Mouse (Mus musculus): Measurements from ENCODE around the gene M1ap. TPM values are rescaled to one million over a fixed set of nuclear protein-coding genes. Genes with fewer than 3 reads are reported as not detected.

M1ap gene
- total and polyA plus RNA-seq, 2 experiments from 2014 or later, result 1.2 TPM; not detected in 1

DNA sequence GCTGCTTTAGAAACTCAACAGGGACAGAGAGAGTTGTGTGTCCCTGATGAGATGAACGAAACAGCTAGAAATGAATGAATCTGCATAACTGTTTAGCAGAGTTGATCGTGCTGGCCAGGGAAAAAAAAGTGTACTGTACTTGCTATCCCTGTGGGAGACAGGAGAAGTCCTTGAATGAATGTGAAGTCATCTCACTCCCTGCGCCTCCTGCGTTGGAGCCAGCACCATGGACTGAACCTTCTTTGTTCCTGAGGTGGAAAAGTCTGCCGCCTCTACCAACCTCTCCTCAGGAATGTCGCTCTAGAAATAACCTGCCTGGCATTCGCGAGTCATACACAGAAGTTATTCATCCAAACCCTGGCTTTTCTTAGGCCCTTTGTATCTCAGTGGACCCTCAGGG lies 53.3 kb downstream of the M1ap start:
- Histone ChIP-seq H3K4me3 (ENCODE audit: low read depth, low read length) (no peak overlapping the region), H3K27me3 (ENCODE audit: insufficient read depth, low read length) (no peaks in the 10 kb centered on the region), H3K9me3 (ENCODE audit: low read length) (no peaks in the 10 kb centered on the region), H3K27ac (ENCODE audit: low read depth, low read length) (no peak overlapping the region), H3K4me2 (ENCODE audit: low read depth, low read length, poor library complexity, severe bottlenecking) (no peak overlapping the region), H3K9ac (replicated peaks; ENCODE audit: low read length, poor library complexity, severe bottlenecking) (no peak overlapping the region), H3K4me1 (ENCODE audit: insufficient read depth, low read length) (no peaks in the 10 kb centered on the region), H3K36me3 (ENCODE audit: insufficient read depth, low read length) (no peaks in the 10 kb centered on the region)
- no peak for ATAC-seq (ENCODE audit: low FRiP score)
- no peak for DNase-seq (ENCODE audit: low spot score)
- TF ChIP-seq CTCF (IDR thresholded peaks at IDR 0.05), result no peak
- WGBS, result 71% methylated on average over 8 of the region's 8 CpGs

DNA sequence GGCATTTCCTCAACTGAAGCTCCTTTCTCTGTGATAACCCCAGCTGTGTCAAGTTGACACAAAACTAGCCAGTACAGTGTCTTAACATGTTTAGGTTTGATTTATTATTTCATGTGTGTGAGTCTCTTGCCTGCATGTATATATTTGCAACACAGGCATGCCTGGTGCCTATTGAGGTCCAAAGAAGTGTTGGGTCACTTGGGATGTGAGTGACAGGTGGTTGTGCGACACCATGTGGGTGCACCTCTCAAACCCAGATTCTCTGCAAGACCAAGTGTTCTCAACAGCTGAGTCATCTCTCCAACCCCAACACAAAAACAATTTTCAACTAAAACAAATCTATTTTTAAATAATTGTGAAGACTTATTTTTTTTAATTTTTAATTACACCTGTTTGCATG lies 56.4 kb downstream of the M1ap start:
- WGBS, result 96% methylated on average over 1 of the region's 1 CpGs
- no peak overlapping the region for H3K4me2 ChIP-seq (ENCODE audit: low read depth, low read length, poor library complexity, severe bottlenecking)
- ATAC-seq (ENCODE audit: low FRiP score), result no peak

DNA sequence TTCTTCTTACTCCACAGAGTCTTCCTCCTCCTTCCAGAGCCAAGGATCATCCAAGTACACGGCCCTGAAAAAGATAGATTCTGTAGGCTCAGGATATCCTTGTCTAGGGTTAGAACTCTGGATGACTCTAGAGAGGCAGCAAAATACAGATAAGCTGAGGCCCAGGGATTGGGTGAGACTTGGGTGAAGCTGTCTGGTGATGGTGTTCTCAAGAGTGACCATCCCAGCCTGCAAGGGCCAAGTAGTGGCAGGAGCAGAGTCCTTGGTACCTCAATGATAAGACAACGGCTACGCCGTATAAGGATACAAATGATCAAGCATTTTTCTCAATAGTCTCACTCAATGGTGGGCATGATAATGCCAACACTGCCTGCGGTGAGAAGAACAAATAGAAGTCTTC lies 57.1 kb downstream of the M1ap start:
- Histone ChIP-seq H3K9me3 (ENCODE audit: low read length) (no peaks in the 10 kb centered on the region), H3K36me3 (ENCODE audit: insufficient read depth, low read length) (no peaks in the 10 kb centered on the region), H3K27me3 (ENCODE audit: insufficient read depth, low read length) (no peaks in the 10 kb centered on the region), H3K4me1 (ENCODE audit: insufficient read depth, low read length) (no peaks in the 10 kb centered on the region), H3K9ac (replicated peaks; ENCODE audit: low read length, poor library complexity, severe bottlenecking) (no peak overlapping the region), H3K4me3 (ENCODE audit: low read depth, low read length) (no peak overlapping the region), H3K27ac (ENCODE audit: low read depth, low read length) (no peak overlapping the region), H3K4me2 (ENCODE audit: low read depth, low read length, poor library complexity, severe bottlenecking) (no peak overlapping the region)
- no peak for DNase-seq (ENCODE audit: low spot score)
- ATAC-seq (ENCODE audit: low FRiP score), result no peak
- TF ChIP-seq CTCF (IDR thresholded peaks at IDR 0.05), result no peak
- 92% methylated on average over 5 of the region's 5 CpGs for WGBS

More for the DNA sequence above, 56.4 kb downstream of the M1ap start:
- no peak overlapping the region for H3K9ac ChIP-seq (replicated peaks; ENCODE audit: low read length, poor library complexity, severe bottlenecking)
- no peaks in the 10 kb centered on the region for H3K27me3 ChIP-seq (ENCODE audit: insufficient read depth, low read length)
- H3K36me3 ChIP-seq (ENCODE audit: insufficient read depth, low read length), result no peaks in the 10 kb centered on the region
- no peak overlapping the region for H3K4me3 ChIP-seq (ENCODE audit: low read depth, low read length)
- H3K4me1 ChIP-seq (ENCODE audit: insufficient read depth, low read length), result no peaks in the 10 kb centered on the region
- H3K9me3 ChIP-seq (ENCODE audit: low read length), result no peaks in the 10 kb centered on the region
- no peak for DNase-seq (ENCODE audit: low spot score)
- H3K27ac ChIP-seq (ENCODE audit: low read depth, low read length), result no peak overlapping the region
- no peak for TF ChIP-seq CTCF (IDR thresholded peaks at IDR 0.05)

DNA sequence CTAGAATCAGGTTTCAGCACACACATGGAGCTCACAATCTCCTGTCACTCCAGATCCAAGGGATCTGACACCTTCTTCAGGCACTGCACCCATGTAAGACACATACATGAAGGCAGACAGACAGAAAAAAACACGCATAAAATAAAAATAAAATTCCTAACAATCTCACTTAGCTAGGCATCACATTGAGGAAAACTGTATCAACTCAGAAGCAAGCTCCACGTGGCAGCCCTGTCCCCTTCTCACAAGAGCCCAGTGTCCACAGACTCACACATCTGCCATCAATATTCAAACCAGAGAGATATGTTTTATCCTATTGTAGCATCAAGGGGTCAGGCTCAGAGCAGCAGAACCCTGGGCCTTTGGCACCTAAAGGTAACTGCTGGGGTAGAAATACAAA lies 57.6 kb downstream of the M1ap start:
- H3K4me2 ChIP-seq (ENCODE audit: low read depth, low read length, poor library complexity, severe bottlenecking), result no peak overlapping the region
- H3K27ac ChIP-seq (ENCODE audit: low read depth, low read length), result no peak overlapping the region
- no peaks in the 10 kb centered on the region for H3K27me3 ChIP-seq (ENCODE audit: insufficient read depth, low read length)
- H3K9ac ChIP-seq (replicated peaks; ENCODE audit: low read length, poor library complexity, severe bottlenecking), result no peak overlapping the region
- DNase-seq (ENCODE audit: low spot score), result no peak
- H3K36me3 ChIP-seq (ENCODE audit: insufficient read depth, low read length), result no peaks in the 10 kb centered on the region
- no peak for ATAC-seq (ENCODE audit: low FRiP score)
- WGBS, result 77% methylated on average over 2 of the region's 2 CpGs
- no peak for TF ChIP-seq CTCF (IDR thresholded peaks at IDR 0.05)
- H3K4me1 ChIP-seq (ENCODE audit: insufficient read depth, low read length), result no peaks in the 10 kb centered on the region
- H3K9me3 ChIP-seq (ENCODE audit: low read length), result no peaks in the 10 kb centered on the region
- no peak overlapping the region for H3K4me3 ChIP-seq (ENCODE audit: low read depth, low read length)

DNA sequence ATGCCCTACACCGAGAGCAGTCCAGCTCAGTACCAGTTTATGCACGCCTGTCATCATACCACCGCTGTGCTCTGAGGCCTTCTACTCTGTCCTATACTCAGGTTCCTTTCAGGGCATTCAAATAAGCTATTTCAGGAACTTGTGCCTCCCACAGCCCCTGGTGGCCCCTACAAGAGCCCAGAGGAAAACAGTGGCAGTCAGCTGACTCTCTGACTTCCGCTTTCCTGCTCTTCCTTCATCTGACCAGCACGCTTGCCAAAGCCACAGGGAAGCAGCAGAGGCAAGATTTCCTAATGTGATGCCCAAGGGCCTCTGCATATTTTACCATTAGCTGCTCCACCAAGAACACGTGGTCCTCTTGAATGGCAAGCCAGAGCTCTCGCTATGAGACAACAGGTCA lies 58.2 kb downstream of the M1ap start:
- Histone ChIP-seq H3K9me3 (ENCODE audit: low read length) (no peaks in the 10 kb centered on the region), H3K4me2 (ENCODE audit: low read depth, low read length, poor library complexity, severe bottlenecking) (no peak overlapping the region), H3K27ac (ENCODE audit: low read depth, low read length) (no peak overlapping the region), H3K4me1 (ENCODE audit: insufficient read depth, low read length) (no peaks in the 10 kb centered on the region), H3K9ac (replicated peaks; ENCODE audit: low read length, poor library complexity, severe bottlenecking) (no peak overlapping the region), H3K36me3 (ENCODE audit: insufficient read depth, low read length) (no peaks in the 10 kb centered on the region), H3K27me3 (ENCODE audit: insufficient read depth, low read length) (no peaks in the 10 kb centered on the region), H3K4me3 (ENCODE audit: low read depth, low read length) (no peak overlapping the region)
- TF ChIP-seq CTCF (IDR thresholded peaks at IDR 0.05), result no peak
- DNase-seq (ENCODE audit: low spot score) (no peak), ATAC-seq (ENCODE audit: low FRiP score) (no peak)
- WGBS, result 58% methylated on average over 7 of the region's 7 CpGs

DNA sequence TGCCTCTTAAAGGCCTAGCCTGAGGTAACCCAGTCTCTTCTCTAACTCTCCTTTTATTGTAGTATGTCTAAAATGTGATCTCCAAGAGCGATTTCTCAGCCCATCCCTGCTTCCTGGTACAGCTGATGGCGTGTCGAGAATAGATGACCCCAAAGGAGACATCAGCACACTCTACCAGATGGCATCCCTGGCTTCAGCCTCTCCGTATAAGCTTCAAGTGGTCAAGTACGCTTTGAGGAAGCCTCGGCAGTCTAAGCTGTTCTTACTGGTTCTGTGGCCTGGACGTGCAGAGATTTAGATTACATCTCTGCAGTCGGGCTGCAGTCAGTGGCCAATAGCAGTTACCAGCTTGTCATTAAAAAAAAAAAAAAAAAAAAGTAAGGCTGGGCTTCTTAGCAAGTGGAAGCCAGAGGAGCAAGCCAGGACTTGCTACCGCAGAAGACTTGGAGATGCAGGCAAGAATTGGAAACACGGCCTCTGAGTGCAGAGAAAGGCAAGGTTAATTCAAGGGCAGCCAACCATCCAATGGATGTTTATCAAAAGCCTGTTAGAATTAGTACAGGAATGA lies 58.8 kb downstream of the M1ap start:
- H3K9me3 ChIP-seq (ENCODE audit: low read length), result no peaks in the 10 kb centered on the region
- DNase-seq (ENCODE audit: low spot score), result no peak
- H3K4me2 ChIP-seq (ENCODE audit: low read depth, low read length, poor library complexity, severe bottlenecking), result no peak overlapping the region
- WGBS, result 81% methylated on average over 10 of the region's 10 CpGs
- H3K9ac ChIP-seq (replicated peaks; ENCODE audit: low read length, poor library complexity, severe bottlenecking), result no peak overlapping the region
- no peaks in the 10 kb centered on the region for H3K4me1 ChIP-seq (ENCODE audit: insufficient read depth, low read length)
- no peak overlapping the region for H3K4me3 ChIP-seq (ENCODE audit: low read depth, low read length)
- TF ChIP-seq CTCF (IDR thresholded peaks at IDR 0.05), result no peak
- ATAC-seq (ENCODE audit: low FRiP score), result no peak
- no peak overlapping the region for H3K27ac ChIP-seq (ENCODE audit: low read depth, low read length)
- H3K36me3 ChIP-seq (ENCODE audit: insufficient read depth, low read length), result no peaks in the 10 kb centered on the region
- H3K27me3 ChIP-seq (ENCODE audit: insufficient read depth, low read length), result no peaks in the 10 kb centered on the region
